Mouse (Mus musculus) frontal cortex, postnatal 10 days (tissue): ENCODE data around the gene Kansl2.

Source experiments
- DNase-seq, 2 experiments: peaks; one replicate each; pipeline ENCODE4 v3.0.0; 2022; ENCODE audit warnings: low spot score in 2 of 2, mixed read lengths in 1 of 2

Gene Kansl2

GRCm38 (mm10) chr15:98504514-98504913 lies 29.6 kb downstream of the Kansl2 start:
- peak in 1 of 2 experiments; percentile 61 for DNase-seq

GRCm38 (mm10) chr15:98503317-98503716 lies 30.7 kb downstream of the Kansl2 start:
- DNase-seq = no peak

- DNase-seq = no peak
Measured at GRCm38 (mm10) chr15:98497631-98498030, 36.4 kb downstream of the Kansl2 start.

GRCm38 (mm10) chr15:98492102-98492501 lies 42.0 kb downstream of the Kansl2 start, which contains the start of gene Olfr279:
Olfr279 (plus strand) TSS chr15:98492402.
- DNase-seq = no peak

GRCm38 (mm10) chr15:98491332-98491731 lies 42.7 kb downstream of the Kansl2 start:
- DNase-seq = no peak

GRCm38 (mm10) chr15:98486433-98487021 lies 47.5 kb downstream of the Kansl2 start:
- DNase-seq = no peak

- DNase-seq = no peak
Measured at GRCm38 (mm10) chr15:98483907-98484886, 49.9 kb downstream of the Kansl2 start.

GRCm38 (mm10) chr15:98482701-98483100 lies 51.4 kb downstream of the Kansl2 start, which contains the start of gene Lalba:
Lalba (minus strand) TSS chr15:98482721.
- DNase-seq = no peak

- no peak for DNase-seq
Measured at GRCm38 (mm10) chr15:98479568-98480102, 54.4 kb downstream of the Kansl2 start.

GRCm38 (mm10) chr15:98476281-98476680 lies 57.8 kb downstream of the Kansl2 start:
- no peak for DNase-seq

- peak in 1 of 2 experiments; percentile 16 for DNase-seq
Measured at GRCm38 (mm10) chr15:98475382-98475781, 58.7 kb downstream of the Kansl2 start.

- DNase-seq = no peak
Measured at GRCm38 (mm10) chr15:98474958-98475357, 59.1 kb downstream of the Kansl2 start.

GRCm38 (mm10) chr15:98471539-98471938 lies 62.5 kb downstream of the Kansl2 start:
- no peak for DNase-seq

GRCm38 (mm10) chr15:98469596-98469995 lies 64.5 kb downstream of the Kansl2 start, which contains the start of gene OR5BS1P:
OR5BS1P (plus strand) TSS chr15:98469896.
- no peak for DNase-seq
